Mouse (Mus musculus) heart, postnatal 0 days (tissue): Measurements from ENCODE around the gene Cdk1.

ENCODE experiments used
- CTCF ChIP-seq: IDR thresholded peaks from 2 replicates; pipeline ENCODE4 v1.5.1; 2016; ENCODE audit warnings: antibody characterized with exemption, control low read depth, low read depth
- EP300 ChIP-seq: IDR thresholded peaks from 2 replicates; pipeline ENCODE4 v1.6.1; 2016; ENCODE audit warnings: antibody characterized with exemption, low read depth

DNA sequence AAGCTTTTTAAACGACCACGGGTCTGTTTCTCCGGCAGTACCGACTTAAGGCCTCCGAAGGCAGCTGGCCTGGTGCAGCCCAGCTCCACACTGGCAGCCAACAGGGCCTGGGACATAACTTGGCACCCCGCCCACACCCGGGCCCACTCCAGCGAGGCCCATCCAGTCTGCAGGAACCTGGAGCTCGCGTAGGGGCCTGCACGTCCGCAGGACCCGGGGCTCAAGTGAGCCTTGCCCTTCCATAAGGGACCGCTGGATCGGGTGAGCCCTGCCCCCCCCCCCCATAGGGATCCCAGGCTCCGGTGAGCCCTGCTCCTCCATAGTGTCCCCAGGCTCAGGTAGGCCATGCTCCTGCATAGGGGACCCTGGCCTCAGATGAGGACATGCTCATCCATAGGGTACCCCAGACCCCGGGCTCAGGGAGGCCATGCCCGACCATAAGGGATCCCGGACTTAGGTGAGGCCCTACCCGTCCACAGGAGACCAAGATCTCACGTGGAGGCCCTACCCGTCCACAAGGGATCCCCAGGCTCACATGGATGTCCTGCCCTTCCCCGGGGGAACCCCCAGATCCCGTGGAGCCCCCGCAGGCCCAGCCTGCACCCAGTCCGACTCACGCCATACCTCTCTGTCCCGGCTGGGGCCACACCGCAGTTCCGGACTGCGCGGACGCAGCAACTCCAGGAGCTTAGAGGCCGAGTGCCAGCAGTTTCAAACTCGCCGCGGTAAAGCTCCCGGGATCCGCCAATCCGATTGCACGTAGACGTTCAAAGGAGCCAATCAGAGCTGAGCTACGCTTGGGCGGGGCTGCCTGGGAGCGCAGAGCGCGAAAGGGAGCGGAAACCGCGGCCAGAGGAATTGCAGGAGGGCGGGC is at the start of gene Cdk1:
- TF ChIP-seq CTCF (no peak), EP300 (no peak; the same call in 1 of the 2 replicates)
